Mouse (Mus musculus) erythroblast, embryonic 14.5 days (primary cell): ENCODE measurements around the gene Ppp2ca. TPM values are rescaled to one million over a fixed set of nuclear protein-coding genes. Genes with fewer than 3 reads are reported as not detected.

Source experiments
- H3K27me3 ChIP-seq: 2 replicates; pipeline ENCODE4 v1.6.1; 2012; ENCODE audit warnings: inconsistent platforms; ENCODE audit not compliant: control insufficient read depth
- H3K36me3 ChIP-seq: 2 replicates; pipeline ENCODE4 v1.6.1; 2012; ENCODE audit warnings: mild to moderate bottlenecking, inconsistent platforms; ENCODE audit not compliant: control insufficient read depth
- H3K4me1 ChIP-seq: 2 replicates; pipeline ENCODE4 v1.6.1; 2012; ENCODE audit warnings: inconsistent platforms; ENCODE audit not compliant: control insufficient read depth
- H3K4me3 ChIP-seq: replicated peaks from 2 replicates; pipeline ENCODE3; 2012; ENCODE audit warnings: moderate library complexity, mild to moderate bottlenecking, inconsistent platforms
- H3K9me3 ChIP-seq: 2 replicates; pipeline ENCODE4 v1.6.1; 2012; ENCODE audit warnings: low read length, inconsistent platforms, mixed read lengths; ENCODE audit not compliant: control insufficient read depth
- GATA1 ChIP-seq: IDR thresholded peaks from 2 replicates; pipeline ENCODE4 v1.6.1; 2012; ENCODE audit warnings: low read length, inconsistent platforms, mixed read lengths
- TAL1 ChIP-seq: IDR thresholded peaks from 3 replicates; pipeline ENCODE4 v1.6.1; 2012; ENCODE audit warnings: low read length, inconsistent platforms, mixed read lengths
- polyA plus RNA-seq: library from polyadenylated mRNA; stranded (reverse); fragments of >175 nt; gene quantifications from 2 replicates; pipeline ENCODE4 v1.2.3, GENCODE M21; 2012

Ppp2ca gene
- polyA plus RNA-seq, 1 experiment, result 1.1 TPM

DNA sequence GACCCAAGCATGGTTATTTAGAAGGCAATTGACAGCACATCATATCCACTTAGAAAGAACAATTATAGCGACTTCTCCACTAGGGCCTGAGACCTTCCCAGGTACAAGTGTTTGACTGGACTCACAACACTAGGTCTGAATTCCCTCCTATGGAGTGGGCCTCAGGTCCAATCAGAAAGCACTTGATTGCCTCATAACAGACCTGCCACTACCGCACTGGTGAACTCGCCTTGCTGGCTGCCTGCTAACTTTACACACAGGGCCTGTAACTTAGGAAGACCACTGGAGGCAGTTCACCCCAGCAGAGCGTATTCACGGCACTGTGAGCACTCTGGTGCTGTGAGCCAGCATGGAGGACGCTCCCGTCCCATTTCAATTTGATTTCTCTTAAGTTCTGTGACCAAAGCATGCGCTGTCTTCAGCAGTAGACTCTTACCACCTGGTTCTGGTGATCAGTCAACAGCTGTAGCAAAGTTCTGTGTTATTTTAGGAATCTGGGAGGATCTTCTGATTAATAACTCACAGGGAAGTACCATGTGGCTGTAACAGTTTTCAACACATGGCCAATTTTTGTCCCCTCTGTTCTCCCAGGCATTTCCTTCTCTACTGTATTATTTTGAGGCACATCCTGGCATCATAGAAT is 24.8 kb upstream of the Ppp2ca start:
- Histone ChIP-seq H3K36me3 (no peaks in the 10 kb centered on the region), H3K9me3 (no peaks in the 10 kb centered on the region), H3K27me3 (no peaks in the 10 kb centered on the region), H3K4me3 (no peak overlapping the region), H3K4me1 (peaks cover 21% of the 10 kb centered on the region)
- TF ChIP-seq TAL1 (no peak), GATA1 (no peak)

DNA sequence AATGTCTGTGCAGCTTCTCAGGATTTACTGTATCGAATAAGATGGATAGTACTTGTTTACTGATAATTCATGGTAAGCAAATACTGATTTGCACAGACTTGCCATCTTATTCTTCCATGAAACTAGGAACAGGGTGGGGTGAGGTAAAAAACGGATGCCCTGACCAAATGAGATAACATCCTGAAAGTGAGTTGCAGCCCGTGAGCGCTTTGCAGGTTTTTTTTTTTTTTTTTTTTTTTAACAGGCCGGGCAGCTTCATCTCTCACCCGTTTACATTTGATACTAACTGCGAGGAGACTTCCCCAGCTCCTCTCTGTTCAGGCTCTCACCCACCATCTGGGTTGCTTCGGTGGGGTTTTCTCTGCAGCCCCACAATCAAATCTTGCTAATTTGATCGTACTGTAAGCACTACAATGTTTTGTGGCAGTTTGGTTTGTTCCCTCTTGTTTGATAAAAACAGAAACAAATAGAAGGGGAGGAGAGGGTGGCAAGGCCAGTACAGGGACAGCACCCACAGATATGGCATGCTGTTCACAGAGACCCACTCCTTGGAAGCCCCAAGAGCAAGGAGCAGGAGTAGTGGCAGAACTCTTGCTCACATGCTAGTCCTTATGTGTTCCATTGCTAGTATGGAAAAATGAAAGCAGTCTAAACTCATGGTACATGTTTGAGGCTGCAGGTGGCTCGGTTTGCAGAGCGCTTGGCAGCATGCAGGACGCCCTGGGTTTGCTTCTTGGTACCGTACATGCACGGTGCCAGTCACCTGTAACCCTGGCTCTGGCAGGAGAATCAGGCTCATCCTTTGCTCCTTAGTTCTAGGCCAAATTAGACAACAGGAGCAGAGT is 23.6 kb upstream of the Ppp2ca start:
- Histone ChIP-seq H3K27me3 (no peaks in the 10 kb centered on the region), H3K36me3 (no peaks in the 10 kb centered on the region), H3K4me1 (peaks cover 21% of the 10 kb centered on the region), H3K9me3 (no peaks in the 10 kb centered on the region), H3K4me3 (no peak overlapping the region)
- TF ChIP-seq TAL1, result no peak
- no peak for TF ChIP-seq GATA1

GRCm38 (mm10) chr11:52075794-52076633 is 22.5 kb upstream of the Ppp2ca start:
- H3K27me3 ChIP-seq, result no peaks in the 10 kb centered on the region
- TF ChIP-seq TAL1, result no peak
- TF ChIP-seq GATA1, result no peak
- no peaks in the 10 kb centered on the region for H3K36me3 ChIP-seq
- H3K9me3 ChIP-seq, result no peaks in the 10 kb centered on the region
- peaks cover 21% of the 10 kb centered on the region for H3K4me1 ChIP-seq
- no peak overlapping the region for H3K4me3 ChIP-seq

- H3K4me1 ChIP-seq, result peaks cover 21% of the 10 kb centered on the region
- TF ChIP-seq GATA1 (no peak), TAL1 (no peak)
- H3K27me3 ChIP-seq, result no peaks in the 10 kb centered on the region
- H3K4me3 ChIP-seq, result no peak overlapping the region
- H3K9me3 ChIP-seq, result no peaks in the 10 kb centered on the region
- H3K36me3 ChIP-seq, result no peaks in the 10 kb centered on the region
These were observed 21.6 kb upstream of the Ppp2ca start for GRCm38 (mm10) chr11:52076742-52077352.

DNA sequence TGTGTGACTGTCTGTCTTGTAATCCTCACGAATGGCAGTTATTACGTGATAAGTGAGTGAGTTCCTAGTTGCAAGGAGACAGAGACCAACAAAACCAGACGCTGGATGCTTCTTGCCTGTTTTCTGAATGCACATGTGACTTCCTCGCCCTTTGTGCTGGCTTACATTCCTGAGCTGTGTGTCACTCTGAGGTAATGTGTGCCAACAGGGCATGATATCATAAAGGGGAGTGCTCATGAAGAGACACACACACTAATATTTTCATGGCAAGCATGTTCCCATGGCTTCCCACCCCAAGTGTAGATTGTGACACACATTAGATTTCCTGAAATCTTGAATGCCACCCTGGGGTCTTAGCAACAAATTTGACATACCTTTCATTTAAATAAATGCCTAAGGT is 20.5 kb upstream of the Ppp2ca start:
- Histone ChIP-seq H3K9me3 (no peaks in the 10 kb centered on the region), H3K27me3 (no peaks in the 10 kb centered on the region), H3K4me1 (peaks cover 21% of the 10 kb centered on the region), H3K4me3 (no peak overlapping the region), H3K36me3 (no peaks in the 10 kb centered on the region)
- TF ChIP-seq GATA1 (no peak), TAL1 (no peak)

DNA sequence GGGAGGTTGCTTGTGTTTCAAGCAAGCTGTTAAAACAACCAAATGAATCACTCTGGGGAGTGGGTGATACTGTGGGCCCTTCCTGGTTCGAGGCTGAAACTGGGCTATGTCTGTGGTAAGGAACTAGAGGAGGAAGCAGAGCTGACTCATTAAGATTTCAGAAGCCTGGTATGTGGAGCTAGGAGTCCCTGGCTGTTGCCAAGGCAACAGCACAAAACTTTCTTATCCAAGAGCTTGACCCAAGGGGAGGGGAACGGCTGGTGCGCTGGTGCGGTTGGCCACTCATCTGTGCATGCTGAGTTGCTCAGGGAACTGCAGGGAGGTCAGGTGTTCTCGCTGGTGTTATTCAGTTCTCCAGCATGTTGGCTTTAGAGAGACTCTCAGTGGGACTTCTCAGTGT is 18.5 kb upstream of the Ppp2ca start:
- peaks cover 12% of the 10 kb centered on the region for H3K4me1 ChIP-seq
- no peaks in the 10 kb centered on the region for H3K27me3 ChIP-seq
- no peak overlapping the region for H3K4me3 ChIP-seq
- TF ChIP-seq GATA1 (no peak), TAL1 (no peak)
- H3K36me3 ChIP-seq, result no peaks in the 10 kb centered on the region
- H3K9me3 ChIP-seq, result no peaks in the 10 kb centered on the region

GRCm38 (mm10) chr11:52080656-52081055 is 17.8 kb upstream of the Ppp2ca start:
- TF ChIP-seq GATA1 (no peak), TAL1 (no peak)
- Histone ChIP-seq H3K9me3 (no peaks in the 10 kb centered on the region), H3K27me3 (no peaks in the 10 kb centered on the region), H3K4me1 (peaks cover 6% of the 10 kb centered on the region), H3K36me3 (no peaks in the 10 kb centered on the region), H3K4me3 (no peak overlapping the region)

DNA sequence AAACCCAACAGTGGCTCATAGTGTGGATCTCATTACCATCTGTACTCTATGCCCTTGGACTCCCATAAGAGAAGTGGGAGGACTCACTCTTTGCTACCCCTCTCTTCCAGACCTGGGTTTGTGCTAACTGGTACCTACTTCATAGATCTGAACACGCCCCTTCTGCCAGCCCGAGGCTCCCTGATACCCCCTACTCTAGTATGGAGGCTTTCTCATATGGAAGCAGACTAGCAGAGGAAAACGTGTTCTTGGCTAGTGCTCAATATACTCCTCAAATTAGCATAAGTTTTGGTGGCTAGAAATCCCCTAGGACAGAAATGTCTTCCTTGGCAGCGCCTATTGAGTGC is 12.7 kb upstream of the Ppp2ca start:
- Histone ChIP-seq H3K36me3 (no peaks in the 10 kb centered on the region), H3K9me3 (no peaks in the 10 kb centered on the region), H3K4me3 (no peak overlapping the region), H3K4me1 (no peaks in the 10 kb centered on the region), H3K27me3 (no peaks in the 10 kb centered on the region)
- TF ChIP-seq GATA1 (no peak), TAL1 (no peak)
